Mouse (Mus musculus) cortical plate, adult 2 months (tissue): ENCODE measurements around the gene 1700001C19Rik. TPM values are rescaled to one million over a fixed set of nuclear protein-coding genes. Genes with fewer than 3 reads are reported as not detected.

Experiments
- H3K27ac ChIP-seq: fragments of 200-500 bp; 2 replicates; pipeline ENCODE4 v1.5.1; 2012; ENCODE audit warnings: low read length, control low read depth, inconsistent platforms; ENCODE audit not compliant: insufficient read depth
- H3K4me1 ChIP-seq: fragments of 200-500 bp; 2 replicates; pipeline ENCODE4 v1.6.1; 2011; ENCODE audit warnings: low read length; ENCODE audit not compliant: control insufficient read depth, insufficient read depth
- H3K4me3 ChIP-seq: fragments of 200-500 bp; 2 replicates; pipeline ENCODE4 v1.5.1; 2011; ENCODE audit warnings: mild to moderate bottlenecking, low read length, control low read depth; ENCODE audit not compliant: insufficient read depth
- CTCF ChIP-seq: fragments of 200-500 bp; IDR thresholded peaks from 2 replicates; pipeline ENCODE4 v1.5.1; 2011; ENCODE audit warnings: mild to moderate bottlenecking, control low read depth, low read length; ENCODE audit not compliant: insufficient read depth; ENCODE audit errors: extremely low read depth
- POLR2A ChIP-seq: fragments of 200-500 bp; IDR thresholded peaks from 2 replicates; pipeline ENCODE4 v1.6.1; 2011; ENCODE audit warnings: mild to moderate bottlenecking, low read length, control low read depth; ENCODE audit not compliant: insufficient read depth; ENCODE audit errors: extremely low read depth
- polyA plus RNA-seq: library from polyadenylated mRNA; depleted of rRNA; stranded (reverse); fragments of >200 nt; gene quantifications from 2 replicates; pipeline ENCODE4 v1.2.3, GENCODE M21; 2012; rRNA removed

1700001C19Rik gene
- polyA plus RNA-seq, 1 experiment, result 0.33 TPM

GRCm38 (mm10) chr17:47383266-47383665, 53.9 kb downstream of the 1700001C19Rik start:
- TF ChIP-seq CTCF (no peak), POLR2A (no peak)
- H3K27ac ChIP-seq, result no peak overlapping the region
- H3K4me1 ChIP-seq, result no peaks in the 10 kb centered on the region
- H3K4me3 ChIP-seq, result no peak overlapping the region

GRCm38 (mm10) chr17:47381917-47382316, 55.3 kb downstream of the 1700001C19Rik start:
- TF ChIP-seq POLR2A (no peak), CTCF (no peak)
- Histone ChIP-seq H3K4me1 (no peaks in the 10 kb centered on the region), H3K27ac (no peak overlapping the region), H3K4me3 (no peak overlapping the region)

GRCm38 (mm10) chr17:47378133-47378532, 59.0 kb downstream of the 1700001C19Rik start:
- TF ChIP-seq POLR2A (no peak), CTCF (no peak)
- H3K4me1 ChIP-seq, result no peaks in the 10 kb centered on the region
- H3K4me3 ChIP-seq, result no peak overlapping the region
- no peak overlapping the region for H3K27ac ChIP-seq

GRCm38 (mm10) chr17:47376779-47377280, 60.3 kb downstream of the 1700001C19Rik start:
- Histone ChIP-seq H3K4me3 (no peak overlapping the region), H3K4me1 (no peaks in the 10 kb centered on the region), H3K27ac (no peak overlapping the region)
- TF ChIP-seq CTCF (no peak), POLR2A (no peak)

- TF ChIP-seq POLR2A, result no peak
- TF ChIP-seq CTCF, result no peak
- Histone ChIP-seq H3K4me1 (no peaks in the 10 kb centered on the region; the same call in 1 of the 2 replicates), H3K4me3 (no peak overlapping the region), H3K27ac (no peak overlapping the region)
Measured at GRCm38 (mm10) chr17:47373991-47374390, 63.2 kb downstream of the 1700001C19Rik start.

GRCm38 (mm10) chr17:47371451-47371850, 65.7 kb downstream of the 1700001C19Rik start:
- H3K27ac ChIP-seq, result no peak overlapping the region

GRCm38 (mm10) chr17:47369087-47369443, 68.1 kb downstream of the 1700001C19Rik start:
- TF ChIP-seq POLR2A (no peak), CTCF (no peak)
- no peaks in the 10 kb centered on the region; the same call in 1 of the 2 replicates for H3K4me1 ChIP-seq
- peak overlapping the region; percentile 71 for H3K4me3 ChIP-seq
- no peak overlapping the region for H3K27ac ChIP-seq

More at GRCm38 (mm10) chr17:47371451-47371850, 65.7 kb downstream of the 1700001C19Rik start:
- H3K4me3 ChIP-seq, result no peak overlapping the region
- H3K4me1 ChIP-seq, result no peaks in the 10 kb centered on the region; the same call in 1 of the 2 replicates
- TF ChIP-seq CTCF (peak; percentile 71), POLR2A (no peak)

GRCm38 (mm10) chr17:47368401-47369086, 68.6 kb downstream of the 1700001C19Rik start, which contains the start of gene Mrps10:
Gene Mrps10, plus strand, starts transcription at chr17:47368887.
- TF ChIP-seq POLR2A (peak; percentile 68; the same call in 1 of the 2 replicates), CTCF (no peak)
- Histone ChIP-seq H3K4me1 (no peaks in the 10 kb centered on the region; the same call in 1 of the 2 replicates), H3K4me3 (peak within 1 kb of the TSS; percentile 71), H3K27ac (no peak within 1 kb of the TSS)

Other genes with a start within 250 kb of the 1700001C19Rik start
- 45.1 and 47.7 TPM in 2 replicates for gene Mrps10, start 68.5 kb downstream of the 1700001C19Rik start, polyA plus RNA-seq
- gene Guca1b, start 52.0 kb downstream of the 1700001C19Rik start, polyA plus RNA-seq, result 1.2 and 1.3 TPM in 2 replicates
- gene Guca1a, start 36.8 kb downstream of the 1700001C19Rik start, polyA plus RNA-seq, result 0.21 and 0.47 TPM in 2 replicates
- gene AI661453, start 761 bp downstream of the 1700001C19Rik start, polyA plus RNA-seq, result 0.25 and 0.28 TPM in 2 replicates
- 25.9 and 28.0 TPM in 2 replicates for gene Taf8, start 64.9 kb upstream of the 1700001C19Rik start, polyA plus RNA-seq
- gene Ccnd3, start 67.7 kb upstream of the 1700001C19Rik start, polyA plus RNA-seq, result 31.3 and 32.5 TPM in 2 replicates
- gene Bysl, start 174.1 kb upstream of the 1700001C19Rik start, polyA plus RNA-seq, result 17.0 and 17.6 TPM in 2 replicates
- gene Med20, start 174.2 kb upstream of the 1700001C19Rik start, polyA plus RNA-seq, result 32.6 and 34.0 TPM in 2 replicates
- gene Gm20517, start 174.2 kb upstream of the 1700001C19Rik start, polyA plus RNA-seq, result 1.9 and 2.9 TPM in 2 replicates
- gene Usp49, start 193.3 kb upstream of the 1700001C19Rik start, polyA plus RNA-seq, result 12.4 and 12.5 TPM in 2 replicates